Mouse (Mus musculus) spleen, adult 2 months (tissue): ENCODE measurements around the gene Adgrg1. TPM values are rescaled to one million over a fixed set of nuclear protein-coding genes. Genes with fewer than 3 reads are reported as not detected.

Experiments
- DNase-seq, 2 experiments: peaks; one replicate each; pipeline versions ENCODE4 v3.0.0 to v3.0.0-alpha.2; 2012 to 2021; ENCODE audit warnings: low spot score in 2 of 2, low read depth in 1 of 2
- H3K27ac ChIP-seq: fragments of 200-500 bp; 2 replicates; pipeline ENCODE4 v1.5.1; 2012; ENCODE audit warnings: low read length, inconsistent platforms; ENCODE audit not compliant: insufficient read depth
- H3K27me3 ChIP-seq: fragments of 200-500 bp; 2 replicates; pipeline ENCODE4 v1.6.1; 2012; ENCODE audit warnings: mild to moderate bottlenecking, moderate library complexity, low read length, inconsistent platforms; ENCODE audit not compliant: control insufficient read depth, insufficient read depth
- H3K36me3 ChIP-seq: fragments of 200-500 bp; 2 replicates; pipeline ENCODE4 v1.6.1; 2012; ENCODE audit warnings: mild to moderate bottlenecking, low read length, inconsistent platforms; ENCODE audit not compliant: control insufficient read depth, insufficient read depth
- H3K4me1 ChIP-seq: fragments of 200-500 bp; 2 replicates; pipeline ENCODE4 v1.6.1; 2011; ENCODE audit warnings: inconsistent platforms; ENCODE audit not compliant: control insufficient read depth, insufficient read depth, insufficient read length
- H3K4me3 ChIP-seq: fragments of 200-500 bp; 2 replicates; pipeline ENCODE4 v1.5.1; 2011; ENCODE audit warnings: mild to moderate bottlenecking, inconsistent platforms; ENCODE audit not compliant: insufficient read depth, insufficient read length; ENCODE audit errors: extremely low read depth
- CTCF ChIP-seq: fragments of 200-500 bp; IDR thresholded peaks from 2 replicates; pipeline ENCODE4 v1.5.1; 2011; ENCODE audit warnings: mild to moderate bottlenecking, inconsistent platforms; ENCODE audit not compliant: insufficient read depth, insufficient read length, insufficient replicate concordance; ENCODE audit errors: extremely low read depth
- POLR2A ChIP-seq: fragments of 200-500 bp; IDR thresholded peaks from 2 replicates; pipeline ENCODE4 v1.6.1; 2011; ENCODE audit warnings: low read depth, low read length, inconsistent platforms
- WGBS: fragments of 180-500 bp; shearing (Covaris S2); methylation state at CpG from one replicate; pipeline ENCODE4 v1.1.7; 2018; 5-methylcytosine and 5-hydroxymethylcytosine counted together
- polyA plus RNA-seq: library from polyadenylated mRNA; depleted of rRNA; stranded (reverse); fragments of >200 nt; gene quantifications from 2 replicates; pipeline ENCODE4 v1.2.3, GENCODE M21; 2012

The Adgrg1 gene
- polyA plus RNA-seq, 1 experiment, result 32.0 TPM

DNA sequence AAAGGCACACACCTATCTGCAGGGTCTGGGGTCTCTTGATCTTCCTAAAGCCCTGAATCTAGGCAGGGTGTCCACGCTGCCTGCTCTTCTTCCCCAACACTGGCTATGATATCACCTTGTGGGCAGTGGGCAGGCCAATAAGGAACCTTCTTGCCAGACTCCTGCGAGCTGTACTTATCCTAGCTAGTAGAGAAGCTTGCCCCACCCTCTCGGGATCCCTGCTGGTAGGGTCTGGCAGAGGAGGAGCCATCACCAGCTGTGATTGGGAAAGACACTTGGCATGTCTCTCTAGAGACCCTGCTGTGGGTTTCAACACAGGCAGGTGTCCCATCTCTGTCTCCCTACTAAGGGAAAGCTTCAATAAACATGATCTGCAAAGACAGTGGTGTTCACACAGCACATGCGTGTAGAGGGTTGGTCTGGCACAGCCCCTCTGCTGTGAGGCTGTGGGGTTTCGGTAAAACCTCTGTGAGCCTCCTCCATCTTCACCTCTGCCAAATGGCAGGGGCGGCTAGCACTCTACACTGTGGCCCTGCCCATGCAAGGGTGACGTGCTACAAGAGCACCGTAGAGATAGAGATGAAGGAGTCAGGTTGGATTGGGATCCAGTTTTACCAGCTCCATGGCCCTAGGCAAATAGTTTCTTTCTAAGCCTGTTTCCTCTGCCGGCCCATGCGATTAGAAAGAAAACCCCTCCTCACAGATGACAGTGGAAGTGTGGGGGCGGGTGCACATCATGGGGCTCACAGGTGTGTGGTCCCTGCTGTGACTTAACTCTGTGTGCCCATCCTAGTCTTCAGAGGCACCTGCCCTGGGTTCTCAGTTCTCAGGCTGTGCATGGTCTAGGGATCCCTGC, 16.3 kb downstream of the Adgrg1 start:
- WGBS, result 42% methylated on average over 11 of the region's 11 CpGs
- DNase-seq, result no peak
- Histone ChIP-seq H3K27ac (no peak overlapping the region), H3K4me3 (no peak overlapping the region), H3K4me1 (peaks cover 30% of the 10 kb centered on the region; the same call in 1 of the 2 replicates), H3K27me3 (no peaks in the 10 kb centered on the region), H3K36me3 (no peaks in the 10 kb centered on the region)
- no peak for TF ChIP-seq CTCF
- no peak for TF ChIP-seq POLR2A

DNA sequence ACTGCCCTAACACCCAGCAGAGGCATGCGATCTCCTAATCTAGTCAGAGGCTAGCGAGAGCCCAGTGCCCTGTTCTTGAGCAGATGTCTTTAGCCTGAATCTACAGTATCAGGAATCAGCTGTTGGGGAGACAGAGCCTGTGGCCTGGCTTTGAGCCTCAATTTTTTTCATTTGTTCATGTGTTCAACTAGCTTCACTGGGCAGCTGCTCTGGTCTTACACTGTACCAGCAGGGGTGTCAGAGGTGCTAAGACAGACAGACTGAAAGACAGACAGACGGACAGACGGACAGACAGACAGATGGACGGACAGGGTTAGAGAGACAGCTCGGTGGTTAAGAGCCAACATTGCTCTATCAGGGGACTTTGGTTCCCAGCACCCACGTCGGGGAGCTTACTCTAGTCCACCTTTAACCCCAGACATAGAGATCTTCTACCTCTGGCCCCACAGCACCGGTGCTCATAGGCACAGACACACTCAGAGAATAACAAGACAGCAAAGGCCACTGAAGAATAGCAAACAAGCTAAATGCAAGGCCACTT, 17.0 kb downstream of the Adgrg1 start:
- Histone ChIP-seq H3K27me3 (no peaks in the 10 kb centered on the region), H3K27ac (no peak overlapping the region), H3K36me3 (no peaks in the 10 kb centered on the region), H3K4me1 (peaks cover 29% of the 10 kb centered on the region; the same call in 1 of the 2 replicates), H3K4me3 (no peak overlapping the region)
- no peak for TF ChIP-seq CTCF
- TF ChIP-seq POLR2A, result no peak
- DNase-seq, result no peak
- 61% methylated on average over 9 of the region's 9 CpGs for whole genome bisulfite sequencing

DNA sequence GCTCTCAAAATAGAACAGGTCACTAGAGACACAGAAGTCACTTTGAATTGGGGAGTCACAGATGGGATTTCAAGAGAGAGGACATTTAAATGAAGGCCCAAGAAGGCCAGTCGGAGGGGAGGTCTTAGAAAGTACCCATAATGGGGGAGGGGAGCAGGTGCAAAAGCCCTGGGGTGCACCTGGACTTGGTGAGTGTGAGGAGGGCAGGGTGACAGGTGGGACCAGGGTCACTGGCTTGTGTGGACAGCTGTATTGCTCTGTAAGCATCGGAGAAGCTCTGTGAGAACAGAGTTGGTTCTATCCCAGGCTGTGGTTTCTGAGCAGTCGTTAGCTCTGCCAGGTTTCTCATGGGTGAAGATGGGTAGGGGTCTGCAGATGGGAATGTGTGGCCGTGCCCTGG, 17.5 kb downstream of the Adgrg1 start:
- TF ChIP-seq POLR2A (no peak), CTCF (no peak)
- Histone ChIP-seq H3K27me3 (no peaks in the 10 kb centered on the region), H3K27ac (no peak overlapping the region), H3K4me3 (no peak overlapping the region), H3K36me3 (no peaks in the 10 kb centered on the region), H3K4me1 (peaks cover 25% of the 10 kb centered on the region; the same call in 1 of the 2 replicates)
- DNase-seq, result no peak
- 57% methylated on average over 4 of the region's 4 CpGs for WGBS

DNA sequence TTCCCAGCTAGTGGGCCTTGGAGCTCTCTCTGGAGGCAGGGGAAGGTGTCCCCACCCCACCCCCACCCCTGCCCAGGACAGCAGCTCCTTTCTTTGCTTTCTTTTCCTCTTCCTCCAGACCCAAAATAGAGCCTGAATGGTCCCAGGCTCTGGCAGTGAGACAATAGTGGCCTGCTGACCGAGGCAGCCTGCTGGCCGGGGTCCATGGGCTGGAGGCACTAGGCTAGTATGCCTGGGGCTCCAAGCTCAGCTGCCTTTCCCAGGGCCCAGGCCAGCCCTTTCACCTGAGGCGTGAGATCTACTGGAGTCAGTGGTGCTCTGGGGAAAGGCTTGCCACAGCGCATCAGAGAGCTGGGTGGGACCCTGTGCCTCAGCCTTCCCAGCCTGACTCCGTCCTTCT, 18.0 kb downstream of the Adgrg1 start:
- DNase-seq, result no peak
- Histone ChIP-seq H3K27me3 (no peaks in the 10 kb centered on the region), H3K27ac (no peak overlapping the region), H3K36me3 (no peaks in the 10 kb centered on the region), H3K4me3 (no peak overlapping the region), H3K4me1 (peaks cover 25% of the 10 kb centered on the region; the same call in 1 of the 2 replicates)
- TF ChIP-seq CTCF (no peak), POLR2A (no peak)
- 72% methylated on average over 5 of the region's 5 CpGs for WGBS

DNA sequence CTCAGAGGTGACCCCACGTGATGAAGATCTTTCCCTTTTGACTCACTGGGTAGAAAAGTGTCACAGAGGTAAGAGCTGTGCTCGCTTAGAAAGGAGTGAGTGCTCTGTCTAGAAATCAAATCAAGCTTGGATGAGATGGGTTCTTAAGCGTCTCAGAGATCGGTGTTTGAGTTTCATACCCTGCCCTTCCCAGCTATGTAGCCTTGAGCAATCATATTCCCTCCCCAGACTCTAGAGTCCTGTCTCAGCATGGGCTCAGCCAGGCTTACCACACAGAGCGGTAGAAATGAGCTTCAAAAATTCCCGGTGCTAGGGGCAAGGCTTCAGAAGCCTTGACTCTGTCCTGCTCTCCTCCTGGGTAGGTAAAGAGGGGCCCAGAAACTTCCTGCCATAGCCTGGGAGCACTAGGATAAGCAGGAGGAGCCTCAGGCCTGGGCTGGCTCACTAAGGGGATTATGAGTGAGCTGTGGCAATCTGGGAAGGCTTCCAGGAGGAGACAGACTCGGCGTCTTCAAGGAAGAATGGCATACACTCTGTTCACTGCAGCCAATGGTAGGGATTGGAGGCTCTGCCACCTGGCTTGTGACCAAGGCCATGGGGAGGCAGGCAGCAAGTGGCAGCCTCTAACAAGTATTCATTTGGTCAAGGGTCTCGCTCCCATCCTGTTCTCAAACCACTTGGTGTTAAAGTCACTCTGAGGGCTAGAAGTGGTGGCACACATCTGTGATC, 18.6 kb downstream of the Adgrg1 start:
- no peaks in the 10 kb centered on the region for H3K36me3 ChIP-seq
- no peak overlapping the region for H3K27ac ChIP-seq
- 64% methylated on average over 9 of the region's 9 CpGs for WGBS
- DNase-seq, result no peak
- peaks cover 25% of the 10 kb centered on the region; the same call in 1 of the 2 replicates for H3K4me1 ChIP-seq
- no peaks in the 10 kb centered on the region for H3K27me3 ChIP-seq
- TF ChIP-seq CTCF (no peak), POLR2A (no peak)
- no peak overlapping the region for H3K4me3 ChIP-seq

DNA sequence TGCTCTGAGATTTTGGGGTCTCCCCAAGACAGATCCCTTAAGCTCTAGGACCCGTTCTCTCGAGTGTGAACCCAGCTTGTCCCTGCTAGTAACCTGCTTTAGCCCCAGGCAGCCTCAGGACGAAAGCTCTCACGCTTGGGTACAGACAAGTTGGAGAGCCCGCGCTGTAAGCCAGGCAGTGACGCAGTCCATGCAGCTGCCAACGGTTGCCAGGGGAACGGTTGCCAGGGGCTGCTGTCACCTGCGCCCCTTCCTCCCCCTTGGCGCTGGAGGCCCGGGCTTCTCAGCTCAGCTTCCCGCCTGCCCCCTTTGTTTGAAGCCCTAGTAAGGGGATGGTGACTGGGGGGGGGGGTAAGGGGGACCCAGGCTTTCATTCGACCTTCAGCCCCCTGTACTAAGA, 19.5 kb downstream of the Adgrg1 start:
- no peaks in the 10 kb centered on the region for H3K36me3 ChIP-seq
- no peak overlapping the region for H3K27ac ChIP-seq
- no peak for TF ChIP-seq POLR2A
- TF ChIP-seq CTCF, result no peak
- H3K27me3 ChIP-seq, result no peaks in the 10 kb centered on the region
- DNase-seq, result no peak
- WGBS, result 14% methylated on average over 14 of the region's 14 CpGs
- peaks cover 20% of the 10 kb centered on the region; the same call in 1 of the 2 replicates for H3K4me1 ChIP-seq
- H3K4me3 ChIP-seq, result no peak overlapping the region

DNA sequence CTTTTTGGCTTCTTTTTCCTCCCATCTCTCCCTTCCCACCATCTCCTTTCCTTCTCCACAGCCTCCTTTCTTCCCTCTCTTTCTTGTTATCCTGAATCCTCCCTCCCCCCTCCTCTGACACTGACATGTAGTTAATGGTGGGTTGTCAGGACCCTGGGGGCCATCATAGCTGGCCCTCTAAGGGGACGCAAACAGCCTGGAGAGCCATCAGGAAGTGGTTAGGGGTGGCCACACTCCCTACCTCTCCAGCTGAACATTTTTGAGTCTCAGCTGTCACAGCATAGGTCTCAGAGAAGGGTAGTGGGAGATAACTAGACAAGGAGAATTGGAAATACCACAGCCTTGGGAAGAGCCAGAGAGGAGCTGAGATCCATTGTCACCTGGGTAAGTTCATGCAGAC, 20.0 kb downstream of the Adgrg1 start:
- H3K4me3 ChIP-seq, result no peak overlapping the region
- no peak for DNase-seq
- no peak for TF ChIP-seq CTCF
- TF ChIP-seq POLR2A, result no peak
- no peaks in the 10 kb centered on the region for H3K27me3 ChIP-seq
- H3K4me1 ChIP-seq, result peaks cover 20% of the 10 kb centered on the region; the same call in 1 of the 2 replicates
- H3K27ac ChIP-seq, result no peak overlapping the region
- WGBS, result 21% methylated on average over 1 of the region's 1 CpGs
- H3K36me3 ChIP-seq, result no peaks in the 10 kb centered on the region
